Mouse (Mus musculus): ENCODE measurements around the gene Gnat3. TPM values are rescaled to one million over a fixed set of nuclear protein-coding genes. Genes with fewer than 3 reads are reported as not detected.

The Gnat3 gene
- total and polyA plus RNA-seq, 2 experiments, result not detected

DNA sequence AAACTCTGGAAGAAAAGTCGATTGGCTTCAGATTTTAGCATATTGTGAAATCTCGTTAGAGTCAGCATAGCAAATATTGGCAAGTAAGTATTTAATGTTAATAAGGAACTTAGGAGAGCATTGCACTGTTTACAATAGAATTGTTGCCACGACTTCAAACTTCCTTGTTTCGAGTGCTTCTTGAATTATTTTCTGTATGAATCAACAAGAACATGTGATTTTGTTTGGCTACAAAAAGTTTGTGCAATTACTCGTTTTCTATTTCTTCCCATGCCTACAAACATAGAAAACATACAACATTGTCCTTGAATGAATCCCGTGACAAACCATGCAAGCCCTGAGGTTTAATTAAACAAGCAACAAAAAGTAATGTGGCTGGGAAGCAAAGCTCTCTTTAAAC lies 37.8 kb downstream of the Gnat3 start:
- DNase-seq (ENCODE audit: extremely low read depth, low read depth, low spot score), result peak; percentile 92
- Histone ChIP-seq H3K4me1 (ENCODE audit: control insufficient read depth, insufficient read depth, low read length) (peaks cover 7% of the 10 kb centered on the region; the same call in 1 of the 2 replicates), H3K36me3 (ENCODE audit: control insufficient read depth, insufficient read depth, low read length) (no peaks in the 10 kb centered on the region), H3K27ac (replicated peaks; ENCODE audit: insufficient read depth, low read depth, low read length) (no peak overlapping the region), H3K9ac (ENCODE audit: low read depth, low read length) (no peak overlapping the region), H3K79me2 (ENCODE audit: control insufficient read depth, insufficient read depth, low read length) (no peaks in the 10 kb centered on the region), H3K27me3 (ENCODE audit: control insufficient read depth, insufficient read depth, low read length) (no peaks in the 10 kb centered on the region), H3K4me3 (ENCODE audit: insufficient read depth, low read depth, low read length) (peak overlapping the region; percentile 17; the same call in 1 of the 2 replicates)
- 16% methylated on average over 6 of the region's 6 CpGs for WGBS
- TF ChIP-seq CTCF (IDR thresholded peaks at IDR 0.05; ENCODE audit: low read depth, low read length) (no peak), POLR2A (IDR thresholded peaks at IDR 0.05; ENCODE audit: extremely low read depth, insufficient read depth, low read length) (no peak)

DNA sequence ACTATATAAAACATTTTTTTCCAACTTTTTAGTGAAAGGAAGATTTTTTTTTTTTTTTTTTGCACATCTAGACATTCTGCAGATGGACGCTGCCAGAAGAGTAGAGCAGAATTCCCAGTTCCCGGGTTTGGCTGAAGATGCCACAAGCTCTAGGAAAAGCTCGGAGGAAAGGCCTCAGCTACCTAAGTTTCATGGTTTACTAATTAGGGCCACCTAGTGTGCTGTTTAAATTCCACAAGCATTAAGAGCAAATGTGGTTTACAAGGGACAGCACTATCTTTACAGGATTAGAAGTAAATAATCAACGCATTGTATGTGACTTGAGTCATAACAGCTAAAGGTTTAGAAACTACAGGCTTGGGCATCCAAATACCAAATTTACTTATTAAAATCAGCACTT lies 39.3 kb downstream of the Gnat3 start:
- no peak overlapping the region for H3K4me3 ChIP-seq (ENCODE audit: insufficient read depth, low read depth, low read length)
- 59% methylated on average over 4 of the region's 4 CpGs for WGBS
- H3K79me2 ChIP-seq (ENCODE audit: control insufficient read depth, insufficient read depth, low read length), result no peaks in the 10 kb centered on the region
- H3K4me1 ChIP-seq (ENCODE audit: control insufficient read depth, insufficient read depth, low read length), result peaks cover 12% of the 10 kb centered on the region
- TF ChIP-seq POLR2A (IDR thresholded peaks at IDR 0.05; ENCODE audit: extremely low read depth, insufficient read depth, low read length) (no peak), CTCF (IDR thresholded peaks at IDR 0.05; ENCODE audit: low read depth, low read length) (no peak)
- H3K27me3 ChIP-seq (ENCODE audit: control insufficient read depth, insufficient read depth, low read length), result no peaks in the 10 kb centered on the region
- no peak overlapping the region for H3K9ac ChIP-seq (ENCODE audit: low read depth, low read length)
- no peaks in the 10 kb centered on the region for H3K36me3 ChIP-seq (ENCODE audit: control insufficient read depth, insufficient read depth, low read length)
- no peak overlapping the region for H3K27ac ChIP-seq (replicated peaks; ENCODE audit: insufficient read depth, low read depth, low read length)
- no peak for DNase-seq (ENCODE audit: extremely low read depth, low read depth, low spot score)

- Histone ChIP-seq H3K79me2 (ENCODE audit: control insufficient read depth, insufficient read depth, low read length) (no peaks in the 10 kb centered on the region), H3K27ac (replicated peaks; ENCODE audit: insufficient read depth, low read depth, low read length) (no peak overlapping the region), H3K4me1 (ENCODE audit: control insufficient read depth, insufficient read depth, low read length) (peaks cover 15% of the 10 kb centered on the region), H3K4me3 (ENCODE audit: insufficient read depth, low read depth, low read length) (no peak overlapping the region), H3K27me3 (ENCODE audit: control insufficient read depth, insufficient read depth, low read length) (no peaks in the 10 kb centered on the region), H3K36me3 (ENCODE audit: control insufficient read depth, insufficient read depth, low read length) (no peaks in the 10 kb centered on the region), H3K9ac (ENCODE audit: low read depth, low read length) (no peak overlapping the region)
- TF ChIP-seq CTCF (IDR thresholded peaks at IDR 0.05; ENCODE audit: low read depth, low read length) (no peak), POLR2A (IDR thresholded peaks at IDR 0.05; ENCODE audit: extremely low read depth, insufficient read depth, low read length) (no peak)
- DNase-seq (ENCODE audit: extremely low read depth, low read depth, low spot score), result no peak
- 77% methylated on average over 6 of the region's 6 CpGs for whole genome bisulfite sequencing
Observed at GRCm38 (mm10) chr5:18003675-18004074, 41.3 kb downstream of the Gnat3 start.

DNA sequence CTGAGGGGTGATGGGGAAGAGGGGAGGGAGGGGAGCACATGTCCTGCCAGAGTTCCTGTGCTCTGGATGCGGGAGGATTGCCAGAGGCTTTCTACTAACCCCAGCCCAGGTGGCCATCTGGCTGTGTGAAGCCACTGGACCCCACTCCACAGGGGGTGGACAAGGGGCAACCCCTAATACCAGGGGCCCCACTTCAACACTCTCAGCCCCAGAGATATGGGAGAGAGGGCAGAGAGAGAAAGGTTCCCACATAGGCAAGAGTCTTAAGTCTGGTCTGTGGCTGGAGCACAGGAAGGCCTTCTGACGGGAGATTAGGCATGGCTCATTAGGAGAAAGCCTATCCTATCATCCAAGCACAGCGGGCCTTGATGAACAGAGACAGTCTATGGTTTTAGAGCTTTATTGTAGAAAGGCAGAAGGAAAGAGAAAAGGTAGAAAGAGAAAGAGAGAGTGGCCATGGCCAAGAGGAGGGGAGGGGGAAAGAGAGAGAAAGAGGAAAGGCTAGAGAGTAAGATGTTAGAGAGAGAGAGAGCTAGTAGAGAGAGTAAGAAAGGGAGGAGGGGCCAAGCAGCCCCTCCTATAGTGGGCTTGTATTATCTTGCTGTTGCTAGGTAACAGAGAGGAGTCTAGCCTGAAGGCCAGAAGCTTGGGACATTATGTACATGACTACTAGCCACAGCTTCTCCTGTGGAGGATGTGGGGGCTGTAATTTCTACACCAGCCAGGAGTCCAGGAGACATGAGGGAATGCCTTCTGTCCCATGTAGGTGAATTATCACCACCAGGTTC lies 42.7 kb downstream of the Gnat3 start:
- Histone ChIP-seq H3K4me3 (ENCODE audit: insufficient read depth, low read depth, low read length) (no peak overlapping the region), H3K27me3 (ENCODE audit: control insufficient read depth, insufficient read depth, low read length) (no peaks in the 10 kb centered on the region), H3K79me2 (ENCODE audit: control insufficient read depth, insufficient read depth, low read length) (no peaks in the 10 kb centered on the region), H3K27ac (replicated peaks; ENCODE audit: insufficient read depth, low read depth, low read length) (no peak overlapping the region), H3K9ac (ENCODE audit: low read depth, low read length) (no peak overlapping the region), H3K36me3 (ENCODE audit: control insufficient read depth, insufficient read depth, low read length) (no peaks in the 10 kb centered on the region), H3K4me1 (ENCODE audit: control insufficient read depth, insufficient read depth, low read length) (peaks cover 15% of the 10 kb centered on the region)
- TF ChIP-seq CTCF (IDR thresholded peaks at IDR 0.05; ENCODE audit: low read depth, low read length), result no peak
- no peak for TF ChIP-seq POLR2A (IDR thresholded peaks at IDR 0.05; ENCODE audit: extremely low read depth, insufficient read depth, low read length)
- DNase-seq (ENCODE audit: extremely low read depth, low read depth, low spot score), result no peak
- WGBS, result 96% methylated on average over 3 of the region's 3 CpGs

GRCm38 (mm10) chr5:18006157-18006556 lies 43.8 kb downstream of the Gnat3 start:
- 29% methylated on average over 2 of the region's 2 CpGs for WGBS
- Histone ChIP-seq H3K4me3 (ENCODE audit: insufficient read depth, low read depth, low read length) (no peak overlapping the region), H3K36me3 (ENCODE audit: control insufficient read depth, insufficient read depth, low read length) (no peaks in the 10 kb centered on the region), H3K79me2 (ENCODE audit: control insufficient read depth, insufficient read depth, low read length) (no peaks in the 10 kb centered on the region), H3K27me3 (ENCODE audit: control insufficient read depth, insufficient read depth, low read length) (no peaks in the 10 kb centered on the region), H3K27ac (replicated peaks; ENCODE audit: insufficient read depth, low read depth, low read length) (no peak overlapping the region; the same call in 1 of the 2 replicates), H3K4me1 (ENCODE audit: control insufficient read depth, insufficient read depth, low read length) (peaks cover 8% of the 10 kb centered on the region), H3K9ac (ENCODE audit: low read depth, low read length) (no peak overlapping the region)
- TF ChIP-seq POLR2A (IDR thresholded peaks at IDR 0.05; ENCODE audit: extremely low read depth, insufficient read depth, low read length), result no peak
- peak; percentile 14; the same call in 1 of the 2 replicates for TF ChIP-seq CTCF (IDR thresholded peaks at IDR 0.05; ENCODE audit: low read depth, low read length)
- peak; percentile 95 for DNase-seq (ENCODE audit: extremely low read depth, low read depth, low spot score)

GRCm38 (mm10) chr5:18007067-18007466 lies 44.7 kb downstream of the Gnat3 start:
- Histone ChIP-seq H3K9ac (ENCODE audit: low read depth, low read length) (no peak overlapping the region), H3K4me1 (ENCODE audit: control insufficient read depth, insufficient read depth, low read length) (peaks cover 8% of the 10 kb centered on the region), H3K36me3 (ENCODE audit: control insufficient read depth, insufficient read depth, low read length) (no peaks in the 10 kb centered on the region), H3K27me3 (ENCODE audit: control insufficient read depth, insufficient read depth, low read length) (no peaks in the 10 kb centered on the region), H3K27ac (replicated peaks; ENCODE audit: insufficient read depth, low read depth, low read length) (no peak overlapping the region), H3K79me2 (ENCODE audit: control insufficient read depth, insufficient read depth, low read length) (no peaks in the 10 kb centered on the region), H3K4me3 (ENCODE audit: insufficient read depth, low read depth, low read length) (no peak overlapping the region)
- DNase-seq (ENCODE audit: extremely low read depth, low read depth, low spot score), result peak; percentile 45
- TF ChIP-seq POLR2A (IDR thresholded peaks at IDR 0.05; ENCODE audit: extremely low read depth, insufficient read depth, low read length) (no peak), CTCF (IDR thresholded peaks at IDR 0.05; ENCODE audit: low read depth, low read length) (no peak)

All from liver, adult 2 months (tissue).